Mouse (Mus musculus) embryo, embryonic 10 days (tissue): Measurements from ENCODE around the gene Ppox.

Experiments
- DNase-seq: peaks from one replicate; pipeline ENCODE4 v3.0.0-alpha.2; 2015; ENCODE audit warnings: low spot score

The Ppox gene

DNA sequence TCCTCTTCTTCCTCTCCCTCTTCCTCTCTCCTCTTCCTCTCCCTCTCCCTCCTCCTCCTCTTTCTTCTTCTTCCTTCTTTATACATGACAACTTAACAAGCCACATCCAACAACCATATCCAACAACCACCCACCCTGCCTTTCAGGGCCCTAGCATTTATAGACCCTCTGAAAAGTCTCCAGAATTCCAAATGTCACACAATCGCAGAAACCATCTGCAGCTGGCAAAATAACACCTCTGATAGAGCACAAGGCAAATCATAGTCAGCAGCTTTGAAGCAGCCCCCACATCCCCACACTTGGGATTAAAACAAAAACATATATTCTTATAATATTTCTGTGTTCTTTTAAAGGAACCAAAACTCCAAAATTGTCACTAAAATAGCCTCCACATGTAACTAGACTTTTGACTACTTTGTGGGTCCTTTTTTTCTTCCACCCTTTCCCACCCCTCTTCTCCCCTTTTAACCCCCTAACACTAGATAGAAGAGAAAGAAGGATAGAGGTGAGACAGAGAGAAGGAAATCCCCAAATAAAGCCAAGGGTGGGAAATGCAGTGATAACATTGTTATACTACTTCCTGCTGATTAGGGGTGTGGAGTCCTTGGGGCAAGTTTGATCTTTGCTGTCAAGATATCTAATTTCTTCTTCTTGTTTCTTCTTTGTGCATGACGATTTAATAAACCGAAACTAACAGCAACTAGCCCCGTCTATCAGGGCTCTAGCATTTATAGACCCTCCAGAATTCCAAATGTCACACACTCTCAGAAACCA lies 14.8 kb downstream of the Ppox start:
- no peak for DNase-seq

- DNase-seq = no peak
Observed at GRCm38 (mm10) chr1:171263666-171264461, 17.1 kb downstream of the Ppox start.

DNA sequence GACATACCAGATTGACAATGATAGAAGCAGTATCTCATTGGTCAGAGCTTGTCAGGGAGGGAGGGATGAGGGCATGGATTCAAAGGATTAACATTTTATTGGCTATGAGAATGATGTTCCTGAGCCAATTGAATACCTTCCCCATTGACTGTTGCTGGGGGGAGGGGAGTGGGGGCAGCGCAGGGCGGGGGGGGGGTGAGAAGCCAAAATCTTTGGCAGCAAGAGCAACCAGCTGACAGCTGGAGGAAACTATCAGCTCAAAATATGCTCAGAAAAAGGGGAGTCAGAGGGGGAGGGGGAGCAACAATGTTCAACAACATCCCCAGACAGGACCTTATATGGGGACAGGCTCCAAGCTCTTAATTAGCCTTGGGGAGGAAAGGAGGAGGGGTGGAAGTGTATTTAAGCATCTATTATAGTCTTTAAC lies 17.8 kb downstream of the Ppox start:
- DNase-seq = peak; percentile 54

GRCm38 (mm10) chr1:171262594-171263130 lies 18.3 kb downstream of the Ppox start:
- DNase-seq = peak; percentile 23

DNA sequence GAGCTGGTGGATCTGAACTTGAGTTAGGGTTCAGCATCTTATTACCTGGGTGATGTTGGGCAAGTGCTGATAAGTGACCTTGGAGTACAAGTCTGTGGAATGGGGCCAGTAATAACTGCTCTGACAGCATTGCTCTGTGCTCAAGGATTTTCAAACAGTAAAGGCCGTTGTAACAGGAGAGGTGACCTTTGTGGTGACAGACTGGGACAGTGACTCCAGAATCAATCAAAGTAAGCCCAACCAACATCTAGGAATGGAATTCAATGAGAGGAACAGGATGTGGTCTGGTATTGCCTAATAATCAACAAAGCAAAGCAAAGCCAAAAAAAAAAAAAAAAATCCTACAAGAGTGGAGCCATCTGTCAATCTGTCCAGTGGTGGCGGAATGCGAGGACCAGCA lies 20.7 kb downstream of the Ppox start:
- no peak for DNase-seq

- DNase-seq = no peak
Observed at GRCm38 (mm10) chr1:171258921-171259320, 22.1 kb downstream of the Ppox start.

DNA sequence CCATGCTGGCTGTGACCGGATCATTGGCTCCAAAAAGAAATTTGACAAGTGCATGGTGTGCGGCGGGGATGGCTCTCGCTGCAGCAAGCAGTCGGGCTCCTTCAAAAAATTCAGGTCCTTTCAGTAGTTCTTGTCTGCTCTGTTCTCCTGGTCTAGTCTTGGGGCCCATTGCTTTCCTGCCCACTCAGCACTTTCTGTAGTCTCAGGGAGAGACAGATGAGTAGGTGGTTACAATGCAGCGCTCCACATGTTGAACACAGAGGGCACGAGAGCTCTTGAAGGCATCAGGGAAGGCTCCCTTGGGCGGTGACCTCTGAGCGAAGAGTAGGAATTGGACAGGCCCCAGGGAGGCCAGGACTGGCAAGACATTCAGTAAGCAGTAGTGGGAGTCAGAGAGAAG lies 23.2 kb downstream of the Ppox start:
- DNase-seq = no peak

GRCm38 (mm10) chr1:171256937-171257548 lies 23.9 kb downstream of the Ppox start:
- DNase-seq = peak; percentile 76

DNA sequence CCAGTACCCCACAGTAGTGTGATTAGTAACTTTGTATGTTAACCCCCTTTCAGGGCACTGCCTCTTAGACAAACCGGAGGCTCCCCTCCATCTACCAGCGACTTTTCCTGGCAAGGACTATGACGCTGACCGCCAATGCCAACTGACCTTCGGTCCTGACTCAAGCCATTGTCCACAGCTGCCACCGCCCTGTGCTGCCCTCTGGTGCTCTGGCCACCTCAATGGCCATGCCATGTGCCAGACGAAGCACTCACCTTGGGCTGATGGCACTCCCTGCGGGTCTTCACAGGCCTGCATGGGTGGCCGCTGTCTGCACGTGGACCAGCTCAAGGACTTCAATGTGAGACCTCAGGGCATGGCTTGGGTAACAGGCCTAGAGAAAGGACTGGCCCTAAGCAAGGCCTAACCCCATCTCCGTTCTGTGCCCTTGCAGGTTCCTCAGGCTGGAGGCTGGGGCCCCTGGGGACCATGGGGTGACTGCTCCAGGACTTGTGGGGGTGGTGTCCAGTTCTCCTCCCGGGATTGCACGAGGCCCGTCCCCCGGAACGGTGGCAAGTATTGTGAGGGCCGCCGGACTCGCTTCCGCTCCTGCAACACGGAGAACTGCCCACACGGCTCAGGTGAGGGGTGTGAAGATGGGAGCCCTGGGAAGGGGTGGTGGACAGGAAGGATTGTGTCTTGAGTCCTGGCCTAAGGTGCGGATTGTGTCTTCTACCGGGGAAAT lies 24.7 kb downstream of the Ppox start:
- DNase-seq = no peak

DNA sequence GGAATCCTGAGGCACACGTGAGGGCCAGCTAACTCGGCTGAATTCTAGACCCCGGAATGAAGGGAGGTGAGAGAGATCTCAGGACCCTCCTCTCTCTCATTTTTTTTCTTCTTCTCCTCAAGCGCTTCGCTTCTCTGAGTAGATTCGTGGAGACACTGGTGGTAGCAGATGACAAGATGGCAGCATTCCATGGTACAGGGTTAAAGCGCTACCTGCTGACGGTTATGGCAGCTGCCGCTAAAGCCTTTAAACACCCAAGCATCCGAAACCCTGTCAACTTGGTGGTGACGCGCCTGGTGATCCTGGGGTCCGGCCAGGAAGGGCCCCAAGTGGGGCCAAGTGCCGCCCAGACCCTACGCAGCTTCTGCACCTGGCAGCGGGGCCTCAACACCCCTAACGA lies 28.6 kb downstream of the Ppox start:
- no peak for DNase-seq

DNA sequence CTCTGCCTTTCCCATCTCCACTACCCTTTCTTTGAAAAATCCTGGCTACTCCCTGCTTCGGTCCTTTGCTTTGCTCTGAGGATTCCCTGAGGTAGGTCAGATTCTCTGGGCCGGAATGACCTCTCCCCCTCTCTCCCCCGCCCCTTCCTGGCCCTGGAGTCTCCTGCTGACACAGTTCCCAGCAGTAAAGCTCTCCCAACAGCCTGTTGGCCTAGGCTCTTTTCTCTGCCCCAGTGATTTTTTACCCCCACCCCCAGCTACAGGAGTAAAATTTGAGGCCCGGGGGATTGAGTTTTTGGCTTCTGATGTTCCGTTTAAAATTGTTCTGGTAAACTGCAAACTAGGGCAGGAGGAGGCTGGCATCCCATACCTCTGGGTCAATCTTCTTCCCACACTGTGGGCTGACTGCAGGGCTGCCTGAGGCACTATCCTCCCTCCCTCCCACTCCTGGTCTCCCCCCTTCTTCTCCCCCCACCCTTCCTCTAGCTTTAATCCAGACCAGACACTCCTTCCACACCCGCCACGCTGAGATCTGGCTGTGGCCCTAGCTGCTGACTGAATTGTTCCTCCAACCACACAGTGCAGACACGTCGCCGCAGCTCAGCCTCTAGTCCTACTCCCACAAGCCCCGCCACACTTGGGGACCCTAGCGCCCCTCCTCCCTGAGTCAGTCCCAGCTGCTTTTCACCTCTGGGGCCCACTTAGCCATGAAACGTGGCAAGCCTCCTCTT lies 29.2 kb downstream of the Ppox start:
- DNase-seq = peak; percentile 68

DNA sequence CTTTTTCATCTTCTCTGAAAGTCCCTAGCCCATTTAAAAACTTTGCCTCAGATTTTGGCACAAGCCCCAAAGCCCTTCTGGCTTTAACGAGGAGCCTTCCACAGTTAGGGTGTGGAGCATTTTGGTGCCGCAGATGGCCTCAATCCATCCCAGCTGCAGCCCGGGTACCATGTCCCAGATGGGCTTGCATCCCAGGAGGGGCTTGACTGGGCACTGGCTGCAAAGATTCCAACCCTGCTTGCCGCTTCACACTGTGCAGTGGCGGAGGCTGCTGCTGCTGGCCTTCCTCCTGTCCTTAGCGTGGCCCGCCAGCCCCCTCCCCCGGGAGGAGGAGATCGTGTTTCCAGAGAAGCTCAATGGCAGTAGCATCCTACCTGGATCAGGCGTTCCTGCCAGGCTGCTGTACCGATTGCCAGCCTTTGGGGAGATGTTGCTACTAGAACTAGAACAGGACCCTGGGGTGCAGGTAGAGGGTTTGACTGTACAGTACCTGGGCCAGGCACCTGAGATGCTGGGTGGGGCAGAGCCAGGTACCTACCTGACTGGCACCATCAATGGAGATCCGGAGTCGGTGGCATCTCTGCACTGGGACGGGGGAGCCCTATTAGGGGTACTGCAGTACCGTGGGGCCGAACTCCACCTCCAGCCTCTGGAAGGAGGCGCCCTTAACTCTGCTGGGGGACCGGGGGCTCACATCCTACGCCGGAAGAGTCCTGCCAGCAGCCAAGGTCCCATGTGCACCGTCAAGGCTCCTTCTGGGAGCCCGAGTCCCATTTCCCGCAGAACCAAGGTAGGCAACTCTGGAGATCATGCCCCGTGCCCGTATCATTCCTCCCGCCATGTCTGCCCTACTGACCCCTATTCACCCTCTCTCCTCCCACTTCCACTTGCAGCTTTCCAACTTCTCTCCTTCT lies 30.0 kb downstream of the Ppox start, which contains the start of gene Ndufs2:
Ndufs2 (minus strand) TSS at position 709 of the 914 bp plus-strand sequence.
- DNase-seq = peak; percentile 67

- peak; percentile 76 for DNase-seq
Observed at GRCm38 (mm10) chr1:171249913-171250600, 30.9 kb downstream of the Ppox start, which contains the start of gene Adamts4. TSS of gene Adamts4 (plus strand) at chr1:171250421.

DNA sequence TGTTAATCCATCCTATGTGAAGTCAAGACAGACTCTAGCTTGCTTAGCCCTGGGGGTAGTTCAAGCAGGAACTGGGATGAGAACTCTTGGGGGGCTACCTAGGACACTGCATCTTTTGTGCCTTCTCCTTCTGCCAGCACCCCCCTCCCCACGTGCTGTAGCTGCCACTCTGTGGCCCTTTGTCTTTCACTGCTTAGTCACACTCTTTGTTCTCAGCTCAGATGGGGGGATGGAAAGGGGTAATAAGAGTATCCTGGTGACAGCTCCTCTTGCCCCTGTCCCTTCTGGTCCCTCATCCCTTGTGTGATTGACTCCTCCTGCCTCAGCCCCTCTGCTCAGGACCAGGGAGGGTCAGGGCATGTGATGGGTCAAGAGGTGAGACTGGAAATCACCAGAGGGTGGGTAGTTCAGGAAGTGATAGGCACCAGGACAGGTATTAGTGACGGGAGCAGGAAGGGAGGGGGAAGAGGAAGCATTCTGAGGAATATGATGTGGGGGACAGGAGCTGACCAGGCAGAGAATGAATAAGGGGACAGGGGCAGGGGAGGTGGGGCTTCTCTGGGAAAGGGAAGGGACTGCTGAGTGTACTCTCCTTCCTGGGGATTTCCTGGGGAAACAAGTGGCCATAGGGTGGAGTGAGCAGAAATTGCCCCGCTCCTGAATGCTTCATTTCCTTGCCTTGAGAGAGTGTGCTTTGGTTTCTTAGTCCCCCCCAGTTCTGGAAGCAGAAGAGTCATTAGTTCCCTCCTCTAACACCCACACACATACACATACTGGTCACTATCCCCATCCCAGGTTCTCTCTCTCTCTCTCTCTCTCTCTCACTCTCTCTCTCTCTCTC lies 32.4 kb downstream of the Ppox start:
- DNase-seq = peak; percentile 39

- DNase-seq = no peak
Observed at GRCm38 (mm10) chr1:171247916-171248315, 33.1 kb downstream of the Ppox start.

- DNase-seq = no peak
Observed at GRCm38 (mm10) chr1:171247453-171247841, 33.5 kb downstream of the Ppox start.

- peak; percentile 99 for DNase-seq
Observed at GRCm38 (mm10) chr1:171246709-171247452, 34.1 kb downstream of the Ppox start.

GRCm38 (mm10) chr1:171245353-171245752 lies 35.6 kb downstream of the Ppox start:
- no peak for DNase-seq
